Mouse (Mus musculus): Measurements from ENCODE around the gene Ssxa1.
A peak's percentile ranks its signal among the peaks of the same experiment; 100 is the strongest.
"Not testable (repeated sequence)": the region's sequence is repeated elsewhere in the genome, so short reads cannot be mapped to it uniquely, and the experiment has no call there.

The Ssxa1 gene

DNA sequence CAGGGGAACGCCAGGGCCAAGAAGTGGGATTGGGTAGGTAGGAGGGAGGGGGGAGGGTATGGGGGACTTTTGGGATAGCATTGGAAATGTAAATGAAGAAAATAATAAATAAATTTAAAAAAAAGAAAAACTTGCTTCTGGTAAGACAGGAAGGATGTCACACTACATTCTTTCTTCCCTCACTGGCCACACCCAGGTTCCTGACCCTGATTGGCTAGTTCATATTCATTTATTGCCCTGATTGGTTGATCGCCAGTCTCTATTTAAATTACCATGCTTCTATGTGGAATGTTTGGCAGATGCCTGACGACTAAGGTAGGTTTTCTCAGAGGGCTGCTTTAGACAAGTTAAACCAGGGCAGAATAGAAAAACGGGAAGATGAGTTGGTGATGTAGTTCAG is at the start of gene Ssxa1:
TSS of gene Ssxa1 (plus strand) at position 301 of the 400 bp plus-strand sequence.
- DNase-seq (ENCODE audit: low read depth), result no peak

DNA sequence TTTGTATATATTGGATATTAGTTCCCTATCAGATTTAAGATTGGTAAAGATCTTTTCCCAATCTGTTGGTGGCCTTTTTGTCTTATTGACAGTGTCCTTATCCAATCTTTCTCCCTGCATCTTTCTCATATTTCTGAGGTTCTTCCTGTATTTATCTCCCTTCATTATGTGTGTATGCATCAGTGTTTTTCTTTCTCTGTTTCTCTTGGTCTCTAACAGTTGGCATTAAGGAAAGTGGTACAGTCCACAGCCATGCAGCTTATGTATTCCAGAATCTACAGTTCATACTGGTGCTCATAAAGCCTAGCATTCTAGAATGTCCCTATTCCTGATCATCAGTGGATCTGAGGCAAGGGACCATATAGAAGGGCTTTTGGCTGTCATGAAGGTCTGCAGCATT is 47.5 kb upstream of the Ssxa1 start, which contains the start of gene Spaca5:
TSS of gene Spaca5 (plus strand) at position 301 of the 400 bp plus-strand sequence.
- DNase-seq (ENCODE audit: low read depth), result no peak

DNA sequence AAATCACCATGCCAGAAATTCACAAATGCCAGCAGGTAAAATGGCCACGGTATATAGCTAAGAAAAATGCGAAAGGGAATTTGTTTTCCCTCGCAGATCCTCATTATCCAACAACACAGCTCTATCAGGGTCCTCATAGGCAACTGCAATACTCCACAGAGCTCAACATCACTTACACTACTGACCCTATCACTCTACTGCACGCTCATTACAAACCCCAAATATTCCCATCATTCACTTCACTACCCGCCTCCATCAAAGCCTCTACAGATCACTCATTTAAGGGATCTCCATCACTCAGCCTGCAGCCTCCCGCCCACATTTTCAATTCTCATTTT is 27.0 kb upstream of the Ssxa1 start:
- no peak for DNase-seq (ENCODE audit: low read depth)

DNA sequence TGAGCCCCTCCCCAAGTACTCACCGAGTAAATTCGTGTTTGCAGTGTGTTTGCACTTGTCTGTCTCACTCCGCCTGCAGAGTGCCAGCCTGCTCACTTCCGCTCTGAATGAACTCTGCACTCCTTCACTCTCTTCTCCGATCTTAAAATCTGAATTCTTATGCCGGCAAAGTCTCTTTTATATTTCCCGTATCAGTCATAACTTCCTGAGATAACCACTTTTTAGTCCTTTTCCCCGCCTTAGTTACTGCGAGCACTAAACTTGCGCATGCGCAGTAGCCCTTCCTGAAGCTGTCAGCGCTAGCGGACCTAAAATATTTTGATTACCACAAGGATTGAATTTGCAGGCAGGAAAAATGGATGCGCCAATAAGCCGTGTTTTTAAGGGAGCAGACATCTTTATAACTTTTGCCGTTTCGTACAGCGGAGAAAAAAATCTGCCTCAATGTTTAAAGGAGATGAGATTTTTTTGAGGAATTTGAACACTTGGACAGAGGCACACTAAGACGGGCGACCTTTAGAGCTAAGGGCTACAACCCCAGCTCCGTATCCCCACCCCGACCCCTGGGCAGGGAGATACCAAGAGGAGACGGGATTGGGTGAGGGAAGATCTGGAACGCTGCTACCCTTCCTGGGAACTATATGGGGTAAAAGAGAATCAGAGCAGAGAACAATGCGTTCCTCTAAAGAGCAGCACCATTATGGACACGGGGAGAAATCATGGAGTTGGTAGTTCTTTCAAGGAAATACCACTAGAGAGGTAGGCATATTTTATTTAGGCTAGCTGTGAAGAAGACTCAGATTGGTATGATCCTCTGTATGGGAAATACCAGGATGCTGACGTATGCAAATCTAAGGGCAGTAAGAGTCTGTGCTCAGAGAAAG is 26.4 kb upstream of the Ssxa1 start, which contains the start of gene Zfp300:
TSS of gene Zfp300 (minus strand) at position 545 of the 884 bp plus-strand sequence.
- peak; percentile 40 for DNase-seq (ENCODE audit: low read depth)

DNA sequence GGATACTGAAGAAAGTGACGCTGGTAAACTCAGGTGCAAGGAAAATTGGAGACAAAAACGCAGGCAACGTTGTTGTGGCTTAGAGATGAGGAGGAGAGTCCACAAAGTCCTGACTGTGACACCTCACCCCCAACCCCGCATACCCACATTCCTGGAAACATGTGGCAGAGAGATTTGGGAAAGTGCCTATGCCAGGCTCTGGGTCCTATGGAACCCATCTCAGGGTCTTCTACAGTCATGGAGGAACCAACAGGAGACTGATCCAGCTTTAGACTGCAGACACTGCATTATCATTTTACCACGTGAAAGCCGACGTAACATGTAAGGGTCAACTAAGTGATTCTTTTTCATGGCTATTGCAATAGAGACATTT is 25.8 kb upstream of the Ssxa1 start:
- no peak for DNase-seq (ENCODE audit: low read depth)

DNA sequence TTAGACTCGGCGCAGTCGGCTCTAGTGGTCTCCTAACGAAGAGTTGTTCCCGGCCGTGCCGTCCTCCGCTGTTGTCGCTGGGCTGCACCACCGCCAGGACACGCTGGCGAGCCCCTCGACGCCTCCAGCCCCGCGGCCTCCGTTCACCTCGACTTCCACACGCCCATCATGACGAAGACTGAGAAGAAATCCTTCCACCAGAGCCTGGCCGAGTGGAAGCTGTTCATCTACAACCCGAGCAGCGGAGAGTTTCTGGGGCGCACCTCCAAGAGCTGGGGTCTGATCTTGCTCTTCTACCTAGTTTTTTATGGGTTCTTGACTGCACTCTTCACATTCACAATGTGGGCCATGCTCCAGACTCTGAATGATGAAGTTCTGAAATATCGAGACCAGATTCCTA is 31.1 kb downstream of the Ssxa1 start:
- not testable (repeated sequence) for DNase-seq (ENCODE audit: low read depth)
